ENCODE assay signal across 8 mouse cellular contexts in the genomic region with DNA sequence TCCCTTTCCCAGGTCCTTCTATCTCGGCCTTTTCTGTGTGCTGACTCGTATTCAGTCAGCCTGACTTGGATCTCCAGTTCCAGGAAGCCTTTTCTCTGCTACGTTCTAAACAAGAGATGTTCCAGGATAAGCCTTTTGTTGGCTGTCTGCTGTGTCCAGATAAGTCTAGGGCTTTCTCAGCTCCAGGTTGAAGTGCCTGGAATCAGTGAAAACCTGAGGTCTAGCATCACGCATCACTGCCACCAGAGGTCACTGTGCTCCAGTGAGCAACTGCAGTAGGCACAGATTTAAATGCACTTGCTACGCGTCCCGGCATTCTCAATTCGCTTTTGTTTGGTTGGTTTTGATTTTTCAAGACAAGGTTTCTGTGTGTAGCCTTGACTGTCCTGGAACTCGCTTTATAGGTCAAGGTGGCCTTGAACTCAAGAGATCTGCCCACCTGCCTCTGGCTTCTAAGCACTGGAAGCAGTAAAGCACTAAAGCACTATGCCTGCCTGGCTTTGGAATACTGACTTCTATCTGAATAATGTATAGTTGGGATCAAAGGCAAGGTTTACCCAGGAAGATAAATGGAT. TPM values are rescaled to one million over a fixed set of nuclear protein-coding genes. Genes with fewer than 3 reads are reported as not detected.
DNase-seq lines count a peak whose midpoint lies in the region; ATAC-seq and TF ChIP-seq lines count a peak whose summit lies in the region.

No protein-coding gene starts in this region.

- TF ChIP-seq CTCF in bone marrow, adult 2 months (IDR thresholded peaks at IDR 0.05; ENCODE audit: control insufficient read depth, insufficient read depth, low read length), result peak; percentile 97

- no peaks in the 10 kb centered on the region for H3K27me3 ChIP-seq in heart, embryonic 13.5 days (replicated peaks)
- H3K27me3 ChIP-seq in liver, embryonic 15.5 days, result no peaks in the 10 kb centered on the region
- no peaks in the 10 kb centered on the region for H3K27me3 ChIP-seq in neural tube, embryonic 11.5 days (ENCODE audit: control insufficient read depth, insufficient read depth, low read length)

- TF ChIP-seq POLR2A in bone marrow, adult 2 months (IDR thresholded peaks at IDR 0.05; ENCODE audit: borderline replicate concordance, control insufficient read depth, low read depth, low read length), result no peak

- WGBS in bone marrow, adult 2 months, result 18% methylated on average over 9 of the region's 9 CpGs
- WGBS in heart, embryonic 13.5 days, result 11% methylated on average over 9 of the region's 9 CpGs
- WGBS in liver, embryonic 15.5 days (ENCODE audit: insufficient replicate concordance), result 3% methylated on average over 9 of the region's 9 CpGs
- WGBS in neural tube, embryonic 11.5 days, result 26% methylated on average over 9 of the region's 9 CpGs

- no peaks in the 10 kb centered on the region; the same call in 1 of the 2 replicates for H3K4me1 ChIP-seq in bone marrow, adult 2 months (ENCODE audit: control insufficient read depth, insufficient read depth, low read length)
- H3K4me1 ChIP-seq in heart, embryonic 13.5 days, result peaks cover 63% of the 10 kb centered on the region
- peaks cover 73% of the 10 kb centered on the region for H3K4me1 ChIP-seq in liver, embryonic 15.5 days (replicated peaks)
- peaks cover 9% of the 10 kb centered on the region for H3K4me1 ChIP-seq in neural tube, embryonic 11.5 days (ENCODE audit: control insufficient read depth, insufficient read depth, low read length)

- H3K27ac ChIP-seq in bone marrow, adult 2 months (ENCODE audit: control insufficient read depth, insufficient read depth, low read depth, low read length, poor library complexity), result no peak overlapping the region
- H3K27ac ChIP-seq in heart, embryonic 13.5 days (replicated peaks), result peak overlapping the region; percentile 69
- H3K27ac ChIP-seq in liver, embryonic 15.5 days (replicated peaks), result peak overlapping the region; percentile 60
- 0 out of 2 replicates have a peak overlapping the region, but pooled peaks have one; percentile 27 for H3K27ac ChIP-seq in neural tube, embryonic 11.5 days (ENCODE audit: low read depth, low read length)

- peak; percentile 80 to 86 for DNase-seq in kidney, postnatal 25 days
- DNase-seq in neural tube, embryonic 11.5 days (ENCODE audit: low spot score), result peak; percentile 84
- DNase-seq in testis, postnatal 10 days (ENCODE audit: low spot score), result peak; percentile 80

- peak overlapping the region; percentile 64 for H3K4me2 ChIP-seq in heart, embryonic 13.5 days
- peak overlapping the region; percentile 51 for H3K4me2 ChIP-seq in liver, embryonic 15.5 days
- peak overlapping the region; percentile 31 for H3K4me2 ChIP-seq in neural tube, embryonic 11.5 days (ENCODE audit: low read depth)

- no peaks in the 10 kb centered on the region for H3K36me3 ChIP-seq in heart, embryonic 13.5 days
- no peaks in the 10 kb centered on the region for H3K36me3 ChIP-seq in liver, embryonic 15.5 days (replicated peaks)
- H3K36me3 ChIP-seq in neural tube, embryonic 11.5 days (ENCODE audit: control insufficient read depth, insufficient read depth, low read length), result no peaks in the 10 kb centered on the region

- ATAC-seq in CD4-positive, CD25-positive, alpha-beta regulatory T cell, adult 4 months, result peak; percentile 38
- ATAC-seq in erythroblast, adult 5-6 weeks (replicated peaks; ENCODE audit: low FRiP score, poor library complexity, severe bottlenecking), result peak; percentile 64
- no peak for ATAC-seq in heart, embryonic 13.5 days (ENCODE audit: extremely low read depth, insufficient number of reproducible peaks, low FRiP score, low TSS enrichment)
- ATAC-seq in liver, embryonic 15.5 days (ENCODE audit: insufficient read depth), result peak; percentile 20
- 0 out of 2 replicates have a peak, but pooled peaks have one; percentile 10 for ATAC-seq in neural tube, embryonic 11.5 days (ENCODE audit: insufficient read depth, low FRiP score, low TSS enrichment)

- no peaks in the 10 kb centered on the region for H3K9me3 ChIP-seq in heart, embryonic 13.5 days
- H3K9me3 ChIP-seq in liver, embryonic 15.5 days (replicated peaks), result no peaks in the 10 kb centered on the region
- no peaks in the 10 kb centered on the region for H3K9me3 ChIP-seq in neural tube, embryonic 11.5 days (ENCODE audit: control insufficient read depth, low read length)

- H3K4me3 ChIP-seq in bone marrow, adult 2 months (replicated peaks; ENCODE audit: control insufficient read depth, low read depth, low read length), result no peak overlapping the region
- peak overlapping the region; percentile 28 for H3K4me3 ChIP-seq in heart, embryonic 13.5 days
- 0 out of 2 replicates have a peak overlapping the region, but pooled peaks have one; percentile 5 for H3K4me3 ChIP-seq in liver, embryonic 15.5 days (replicated peaks)
- H3K4me3 ChIP-seq in neural tube, embryonic 11.5 days (ENCODE audit: low read depth, low read length), result no peak overlapping the region

- H3K9ac ChIP-seq in heart, embryonic 13.5 days, result peak overlapping the region; percentile 78
- H3K9ac ChIP-seq in liver, embryonic 15.5 days, result peak overlapping the region; percentile 9; the same call in 1 of the 2 replicates
- peak overlapping the region; percentile 35; the same call in 1 of the 2 replicates for H3K9ac ChIP-seq in neural tube, embryonic 11.5 days (ENCODE audit: low read length)

RNA-seq across cellular contexts. Expression of gene Fignl1, which starts 3.2 kb away (rescaled TPM):
- polyA plus RNA-seq in CD4-positive, CD25-positive, alpha-beta regulatory T cell, adult 4 months (2017; shearing (Covaris generic)), result 10 to 100 TPM in 1 of 2 experiments, 1 to 10 TPM in 1; 8.3 to 13.4 TPM
- 24.9 and 39.4 TPM in 2 replicates for polyA plus RNA-seq in bone marrow, adult 2 months (2011; ENCODE audit: insufficient read depth, insufficient read length, low replicate concordance, missing spikeins)
- 35.9 and 36.6 TPM in 2 replicates for total RNA-seq in erythroblast, adult 5-6 weeks (2015; ENCODE audit: low replicate concordance)
- 34.0 and 40.8 TPM in 2 replicates for total RNA-seq in erythroblast, adult 5-6 weeks (2017; ENCODE audit: low replicate concordance)
- 52.9 and 58.7 TPM in 2 replicates for polyA plus RNA-seq in heart, embryonic 13.5 days (2015; fragmentation: Nextera tagmentation; extraction: Ambion mirVana)
- 85.0 and 93.2 TPM in 2 replicates for polyA plus RNA-seq in liver, embryonic 15.5 days (2015; fragmentation: Nextera tagmentation; extraction: Ambion mirVana)
- 71.6 and 76.6 TPM in 2 replicates for polyA plus RNA-seq in neural tube, embryonic 11.5 days (2014; fragmentation: Nextera tagmentation; extraction: Ambion mirVana)

Comparison
In these comparisons a context has a peak if more than half of its experiments do, and no peak if none do; other contexts are left out.
1. H3K4me3 ChIP-seq: peak in heart, embryonic 13.5 days (single experiment) and liver, embryonic 15.5 days (single experiment); none in bone marrow, adult 2 months (single experiment) and neural tube, embryonic 11.5 days (single experiment).
2. H3K9ac ChIP-seq: peak in every context shown above with its lines; median percentile 78 in heart, embryonic 13.5 days; 35 in neural tube, embryonic 11.5 days; 9 in liver, embryonic 15.5 days.
3. Peak in every context shown above with its lines, with median percentiles within 50 percentile points of each other: H3K4me2 ChIP-seq and DNase-seq.